Mouse (Mus musculus) spleen, postnatal 14 days (tissue): Measurements from ENCODE around the gene Cbx1.
"Not testable (repeated sequence)": the region's sequence is repeated elsewhere in the genome, so short reads cannot be mapped to it uniquely, and the experiment has no call there.

ENCODE experiments used
- DNase-seq, 2 experiments: peaks; one replicate each; pipeline ENCODE4 v3.0.0; 2021 to 2022; ENCODE audit warnings: low spot score in 2 of 2

Gene Cbx1

GRCm38 (mm10) chr11:96839428-96839827, 50.5 kb downstream of the Cbx1 start:
- no peak for DNase-seq

DNA sequence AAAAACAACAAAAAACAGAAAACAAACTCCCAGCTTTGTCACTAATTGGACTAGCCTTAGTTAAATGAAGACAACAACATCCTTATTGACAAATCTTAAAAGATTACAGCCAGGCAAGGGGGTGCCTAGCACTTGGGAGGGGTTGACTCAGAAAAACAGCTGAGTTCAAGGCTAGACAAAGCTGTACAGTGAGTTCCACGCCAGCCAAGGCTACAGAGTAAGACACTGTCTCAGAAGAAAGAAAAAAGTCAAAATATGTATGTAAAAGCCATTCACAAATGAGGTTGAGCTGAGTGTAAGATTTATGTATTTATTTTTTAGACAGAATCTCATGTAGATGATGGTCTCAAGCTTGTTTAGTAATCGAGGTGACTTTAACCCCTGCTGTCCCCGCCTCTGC, 51.0 kb downstream of the Cbx1 start:
- no peak for DNase-seq

DNA sequence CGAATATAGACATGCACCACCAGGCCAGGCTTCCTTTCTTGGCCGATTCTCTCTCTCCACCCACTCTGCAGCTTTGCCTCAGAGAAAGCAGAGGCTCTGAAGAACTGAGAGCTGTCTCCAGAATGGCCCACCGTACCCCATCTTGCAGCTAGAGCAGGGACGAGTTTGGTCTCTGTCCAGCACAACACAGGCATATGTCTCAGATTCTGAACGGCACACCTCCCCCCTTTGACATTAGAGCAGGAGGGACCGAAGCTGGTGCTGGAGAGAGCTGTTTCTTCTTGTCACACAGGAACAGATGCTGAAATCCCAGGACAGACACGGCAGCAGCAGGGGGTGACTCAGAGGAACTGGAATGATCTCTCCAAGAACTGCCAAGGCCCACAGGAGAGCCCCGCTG, 51.4 kb downstream of the Cbx1 start:
- no peak for DNase-seq

- no peak for DNase-seq
Observed at GRCm38 (mm10) chr11:96843627-96844026, 54.7 kb downstream of the Cbx1 start.

DNA sequence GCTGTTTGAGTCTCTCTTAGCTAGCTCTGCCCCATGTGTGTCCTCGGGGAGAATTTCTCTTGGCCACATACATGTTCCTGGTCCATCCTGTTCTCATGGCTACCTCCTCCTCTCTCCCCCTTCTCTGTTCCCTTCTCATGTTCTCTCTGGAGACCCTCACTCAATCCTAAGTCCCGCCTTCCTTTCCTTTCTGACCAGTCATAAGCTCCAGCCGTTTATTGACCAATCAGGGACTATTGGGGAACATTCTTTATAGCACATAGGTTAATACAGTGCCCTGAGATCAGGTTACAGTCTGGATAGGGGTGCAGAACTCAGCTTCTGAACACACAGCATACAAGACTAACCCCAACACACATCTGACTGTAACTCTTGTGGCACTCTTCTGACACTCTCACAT, 58.3 kb downstream of the Cbx1 start:
- DNase-seq: no peak

DNA sequence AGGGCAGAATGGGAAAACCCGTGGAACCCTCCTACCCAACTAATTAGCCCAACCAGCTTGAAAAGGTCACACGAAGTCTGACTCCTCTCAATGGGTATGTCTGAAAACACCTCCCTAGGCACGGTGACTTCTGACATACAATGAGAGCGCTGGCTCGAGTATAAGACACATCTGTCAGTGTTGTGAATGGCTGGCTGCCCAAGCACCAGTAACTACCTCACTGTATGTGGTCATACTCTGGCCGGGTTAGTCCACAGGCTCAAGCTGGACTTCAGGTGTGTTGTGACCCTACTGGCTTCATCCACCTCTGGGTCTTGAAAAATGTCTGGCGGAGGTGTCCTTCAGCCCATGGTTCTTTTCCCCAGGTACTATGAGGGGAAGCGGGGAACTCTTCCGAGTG, 59.8 kb downstream of the Cbx1 start:
- DNase-seq: no peak

DNA sequence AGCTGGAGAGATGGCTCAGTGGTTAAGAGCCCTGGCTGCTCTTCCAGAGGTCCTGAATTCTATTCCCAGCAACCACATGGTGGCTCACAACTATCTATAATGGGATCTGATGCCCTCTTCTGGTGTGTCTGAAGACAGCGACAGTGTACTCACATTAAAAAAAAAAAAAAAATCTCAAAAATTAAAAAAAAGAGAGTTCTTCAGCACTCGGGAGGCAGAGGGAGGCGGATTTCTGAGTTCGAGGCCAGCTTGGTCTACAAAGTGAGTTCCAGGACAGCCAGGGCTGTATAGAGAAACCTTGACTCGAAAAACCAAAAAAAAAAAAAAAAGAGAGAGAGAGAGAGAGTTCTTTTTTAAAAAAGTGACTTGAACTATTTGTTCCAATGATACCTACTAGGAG, 60.2 kb downstream of the Cbx1 start:
- not testable (repeated sequence) for DNase-seq

- no peak for DNase-seq
Observed at GRCm38 (mm10) chr11:96849681-96850467, 60.9 kb downstream of the Cbx1 start, which contains the start of gene Copz2. Gene Copz2, plus strand, starts transcription at chr11:96849870.

DNA sequence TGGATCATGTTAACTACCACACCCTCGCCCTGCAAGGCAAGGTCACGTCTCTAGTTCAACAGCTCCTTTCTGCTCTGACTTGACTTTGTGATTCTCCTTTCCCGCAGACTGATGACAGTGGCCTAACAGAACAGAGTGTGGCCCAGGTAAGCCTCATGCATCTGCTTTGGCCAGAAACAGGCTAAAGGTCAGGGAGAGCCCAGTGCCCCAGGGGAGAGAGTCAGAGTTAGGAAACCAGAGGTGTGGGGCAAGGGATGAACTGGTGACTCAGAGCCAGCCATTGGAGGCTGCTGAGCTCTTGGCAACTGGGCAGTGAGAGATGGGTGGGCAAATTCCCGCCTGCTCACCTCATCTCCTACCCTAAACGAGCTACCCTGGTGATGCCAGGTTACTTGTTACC, 68.5 kb downstream of the Cbx1 start:
- DNase-seq: no peak
